Mouse (Mus musculus) forebrain, embryonic 14.5 days (tissue): ENCODE data around the gene Decr2. TPM values are rescaled to one million over a fixed set of nuclear protein-coding genes. Genes with fewer than 3 reads are reported as not detected.
A peak's percentile ranks its signal among the peaks of the same experiment; 100 is the strongest.
"Not testable (repeated sequence)": the region's sequence is repeated elsewhere in the genome, so short reads cannot be mapped to it uniquely, and the experiment has no call there.

ENCODE experiments used
- ATAC-seq: fragments of 200-750 bp; cut with Nextera tagmentation; 2 replicates; pipeline ENCODE4 v1.8.0; 2017; ENCODE audit warnings: mild to moderate bottlenecking, moderate library complexity
- DNase-seq: peaks from one replicate; pipeline ENCODE4 v3.0.0-alpha.2; 2015; ENCODE audit warnings: low spot score
- H3K27ac ChIP-seq: fragments of 300-500 bp; sonication (generic); 2 replicates; pipeline ENCODE4 v1.5.1; 2014; ENCODE audit warnings: low read depth, mild to moderate bottlenecking, control low read depth, low read length, moderate library complexity
- H3K27me3 ChIP-seq: fragments of 300-500 bp; sonication (generic); replicated peaks from 2 replicates; pipeline ENCODE4 v1.6.1; 2014; ENCODE audit warnings: low read length, control low read depth, mixed read lengths; ENCODE audit not compliant: control insufficient read depth, insufficient read depth
- H3K36me3 ChIP-seq: fragments of 300-500 bp; sonication (generic); 2 replicates; pipeline ENCODE4 v1.6.1; 2014; ENCODE audit warnings: low read length, control low read depth; ENCODE audit not compliant: control insufficient read depth, insufficient read depth
- H3K4me1 ChIP-seq: fragments of 300-500 bp; sonication (generic); 2 replicates; pipeline ENCODE4 v1.6.1; 2014; ENCODE audit warnings: antibody characterized with exemption, low read length, control low read depth; ENCODE audit not compliant: control insufficient read depth, insufficient read depth
- H3K4me2 ChIP-seq: fragments of 300-500 bp; sonication (generic); 2 replicates; pipeline ENCODE4 v1.6.1; 2014; ENCODE audit warnings: mild to moderate bottlenecking, control low read depth, low read length
- H3K4me3 ChIP-seq: fragments of 300-500 bp; sonication (generic); 2 replicates; pipeline ENCODE4 v1.5.1; 2014; ENCODE audit warnings: low read depth, low read length, control low read depth
- H3K9ac ChIP-seq: fragments of 300-500 bp; sonication (generic); 2 replicates; pipeline ENCODE4 v1.6.1; 2014; ENCODE audit warnings: mild to moderate bottlenecking, low read length, control low read depth, moderate library complexity
- H3K9me3 ChIP-seq: fragments of 300-500 bp; sonication (generic); replicated peaks from 2 replicates; pipeline ENCODE4 v1.6.1; 2016; ENCODE audit warnings: low read length, control low read depth, mixed read lengths; ENCODE audit not compliant: control insufficient read depth
- WGBS: fragments of 180-500 bp; shearing (Covaris S2); extraction: QIAGEN DNeasy Blood & Tissue Kit; methylation state at CpG from one replicate; pipeline ENCODE4 v1.1.7; 2014; 5-methylcytosine and 5-hydroxymethylcytosine counted together
- polyA plus RNA-seq: library from polyadenylated mRNA; unstranded; fragments of >200 nt; fragmentation: Nextera tagmentation; extraction: Ambion mirVana; gene quantifications from 2 replicates; pipeline ENCODE4 v1.2.1, GENCODE M21; 2014

Decr2 gene
- polyA plus RNA-seq, 1 experiment from 2014 or later: 14.4 TPM

GRCm38 (mm10) chr17:26101478-26101877 is 11.3 kb upstream of the Decr2 start:
- WGBS: 28% methylated on average over 4 of the region's 4 CpGs
- no peak for ATAC-seq

GRCm38 (mm10) chr17:26100166-26100565 is 10.0 kb upstream of the Decr2 start:
- no peak for ATAC-seq
- Histone ChIP-seq H3K9ac (no peak overlapping the region), H3K36me3 (no peaks in the 10 kb centered on the region), H3K4me3 (no peak overlapping the region), H3K4me1 (no peaks in the 10 kb centered on the region), H3K9me3 (no peaks in the 10 kb centered on the region), H3K4me2 (no peak overlapping the region), H3K27ac (no peak overlapping the region), H3K27me3 (no peaks in the 10 kb centered on the region)
- WGBS: 42% methylated on average over 2 of the region's 2 CpGs
- DNase-seq: no peak

More at GRCm38 (mm10) chr17:26101478-26101877, 11.3 kb upstream of the Decr2 start:
- Histone ChIP-seq H3K4me2 (no peak overlapping the region), H3K36me3 (no peaks in the 10 kb centered on the region), H3K4me1 (no peaks in the 10 kb centered on the region), H3K9me3 (no peaks in the 10 kb centered on the region), H3K4me3 (no peak overlapping the region), H3K27me3 (no peaks in the 10 kb centered on the region), H3K27ac (no peak overlapping the region), H3K9ac (no peak overlapping the region)
- DNase-seq: no peak

- not testable (repeated sequence) for H3K9me3 ChIP-seq, H3K4me2 ChIP-seq, H3K9ac ChIP-seq, ATAC-seq, H3K4me3 ChIP-seq, H3K36me3 ChIP-seq, H3K27me3 ChIP-seq, H3K27ac ChIP-seq, H3K4me1 ChIP-seq, DNase-seq
- 60% methylated on average over 3 of the region's 3 CpGs for WGBS
These were observed 9.2 kb upstream of the Decr2 start for GRCm38 (mm10) chr17:26099316-26099715.

- no peaks in the 10 kb centered on the region for H3K27me3 ChIP-seq
- 91% methylated on average over 7 of the region's 7 CpGs for WGBS
- peaks cover 4% of the 10 kb centered on the region; the same call in 1 of the 2 replicates for H3K4me1 ChIP-seq
- DNase-seq (no peak), ATAC-seq (no peak)
- no peak overlapping the region for H3K27ac ChIP-seq
- H3K4me3 ChIP-seq: no peak overlapping the region
- H3K9me3 ChIP-seq: no peaks in the 10 kb centered on the region
- no peaks in the 10 kb centered on the region for H3K36me3 ChIP-seq
- H3K9ac ChIP-seq: no peak overlapping the region
- no peak overlapping the region for H3K4me2 ChIP-seq
These were observed 8.3 kb upstream of the Decr2 start for GRCm38 (mm10) chr17:26098461-26098860.

- ATAC-seq (peak; percentile 87), DNase-seq (peak; percentile 68)
- Histone ChIP-seq H3K9ac (peak within 1 kb of the TSS; percentile 87), H3K4me3 (peak within 1 kb of the TSS; percentile 52), H3K36me3 (no peaks in the 10 kb centered on the region), H3K9me3 (no peaks in the 10 kb centered on the region), H3K27ac (peak within 1 kb of the TSS; percentile 49), H3K27me3 (no peaks in the 10 kb centered on the region), H3K4me2 (peak within 1 kb of the TSS; percentile 81), H3K4me1 (peaks cover 4% of the 10 kb centered on the region; the same call in 1 of the 2 replicates)
- WGBS: 3% methylated on average over 47 of the region's 47 CpGs
These were observed 5.1 kb upstream of the Decr2 start, which contains the start of gene Nme4 for GRCm38 (mm10) chr17:26095121-26095740. Gene Nme4 (minus strand): TSS chr17:26095602.

- Histone ChIP-seq H3K27ac (peak overlapping the region; percentile 49; the same call in 1 of the 2 replicates), H3K27me3 (no peaks in the 10 kb centered on the region), H3K9me3 (no peaks in the 10 kb centered on the region), H3K4me3 (peak overlapping the region; percentile 52), H3K36me3 (no peaks in the 10 kb centered on the region), H3K9ac (peak overlapping the region; percentile 87), H3K4me2 (peak overlapping the region; percentile 81), H3K4me1 (peaks cover 7% of the 10 kb centered on the region; the same call in 1 of the 2 replicates)
- DNase-seq (no peak), ATAC-seq (0 out of 2 replicates have a peak, but pooled peaks have one; percentile 1)
- WGBS: 27% methylated on average over 9 of the region's 9 CpGs
These were observed 4.5 kb upstream of the Decr2 start for GRCm38 (mm10) chr17:26094531-26095110.

- Histone ChIP-seq H3K4me3 (no peak overlapping the region), H3K27me3 (no peaks in the 10 kb centered on the region), H3K4me1 (peaks cover 3% of the 10 kb centered on the region; the same call in 1 of the 2 replicates), H3K27ac (no peak overlapping the region), H3K9ac (no peak overlapping the region), H3K36me3 (no peaks in the 10 kb centered on the region), H3K4me2 (no peak overlapping the region), H3K9me3 (no peaks in the 10 kb centered on the region)
- ATAC-seq (no peak), DNase-seq (no peak)
- WGBS: 97% methylated on average over 9 of the region's 9 CpGs
These were observed 3.0 kb downstream of the Decr2 start for GRCm38 (mm10) chr17:26087059-26087564.

- no peak overlapping the region for H3K4me3 ChIP-seq
- DNase-seq: no peak
- H3K27me3 ChIP-seq: no peaks in the 10 kb centered on the region
- 0 out of 2 replicates have a peak, but pooled peaks cover 4% of the 10 kb centered on the region for H3K36me3 ChIP-seq
- H3K9me3 ChIP-seq: no peaks in the 10 kb centered on the region
- no peak overlapping the region for H3K27ac ChIP-seq
- 45% methylated on average over 2 of the region's 2 CpGs for WGBS
- no peak for ATAC-seq
- no peak overlapping the region for H3K9ac ChIP-seq
- no peak overlapping the region for H3K4me2 ChIP-seq
- H3K4me1 ChIP-seq: no peaks in the 10 kb centered on the region
These were observed 9.3 kb downstream of the Decr2 start for GRCm38 (mm10) chr17:26080867-26081266.

- H3K4me1 ChIP-seq: no peaks in the 10 kb centered on the region
- DNase-seq: peak; percentile 28
- H3K4me2 ChIP-seq: no peak overlapping the region
- no peaks in the 10 kb centered on the region for H3K9me3 ChIP-seq
- H3K27ac ChIP-seq: no peak overlapping the region
- no peak for ATAC-seq
- no peak overlapping the region for H3K4me3 ChIP-seq
- 0 out of 2 replicates have a peak, but pooled peaks cover 4% of the 10 kb centered on the region for H3K36me3 ChIP-seq
- H3K27me3 ChIP-seq: no peaks in the 10 kb centered on the region
- H3K9ac ChIP-seq: no peak overlapping the region
- 70% methylated on average over 2 of the region's 2 CpGs for WGBS
These were observed 11.3 kb downstream of the Decr2 start for GRCm38 (mm10) chr17:26078851-26079250.
